Mouse (Mus musculus) heart, embryonic 14.5 days (tissue): ENCODE data around the gene Trappc3. TPM values are rescaled to one million over a fixed set of nuclear protein-coding genes. Genes with fewer than 3 reads are reported as not detected.

Source experiments
- ATAC-seq: fragments of 200-750 bp; cut with Nextera tagmentation; 2 replicates; pipeline ENCODE4 v1.8.0; 2017; ENCODE audit warnings: low read depth, moderate TSS enrichment; ENCODE audit not compliant: insufficient number of reproducible peaks, insufficient read depth, low FRiP score
- H3K27ac ChIP-seq, 2 experiments: fragments of 200-500 bp in 1 of 2; fragments of 300-500 bp in 1 of 2; sonication (generic) in 1 of 2; replicated peaks in 1 of 2; 2 replicates each; pipeline ENCODE4 v1.5.1; 2012 to 2014; ENCODE audit warnings: low read depth in 2 of 2, low read length in 2 of 2, control low read depth in 1 of 2, mild to moderate bottlenecking in 1 of 2, mixed read lengths in 1 of 2; ENCODE audit not compliant: control insufficient read depth in 1 of 2, insufficient read depth in 1 of 2
- H3K27me3 ChIP-seq: fragments of 300-500 bp; sonication (generic); 2 replicates; pipeline ENCODE4 v1.6.1; 2014; ENCODE audit warnings: mild to moderate bottlenecking, low read length, control low read depth; ENCODE audit not compliant: control insufficient read depth, insufficient read depth
- H3K36me3 ChIP-seq: fragments of 300-500 bp; sonication (generic); 2 replicates; pipeline ENCODE4 v1.6.1; 2014; ENCODE audit warnings: mild to moderate bottlenecking, control low read depth, low read length, mixed read lengths; ENCODE audit not compliant: control insufficient read depth, insufficient read depth
- H3K4me1 ChIP-seq, 2 experiments: fragments of 200-500 bp in 1 of 2; fragments of 300-500 bp in 1 of 2; sonication (generic) in 1 of 2; 2 replicates each; pipeline ENCODE4 v1.6.1; 2012 to 2014; ENCODE audit warnings: low read length in 2 of 2, control low read depth in 1 of 2, mixed read lengths in 1 of 2; ENCODE audit not compliant: control insufficient read depth in 2 of 2, insufficient read depth in 2 of 2
- H3K4me2 ChIP-seq: fragments of 300-500 bp; sonication (generic); 2 replicates; pipeline ENCODE4 v1.6.1; 2014; ENCODE audit warnings: mild to moderate bottlenecking, low read length
- H3K4me3 ChIP-seq, 2 experiments: fragments of 200-500 bp in 1 of 2; fragments of 300-500 bp in 1 of 2; sonication (generic) in 1 of 2; 2 replicates each; pipeline ENCODE4 v1.5.1; 2012 to 2014; ENCODE audit warnings: low read length in 2 of 2, mild to moderate bottlenecking in 2 of 2, control low read depth in 1 of 2, low read depth in 1 of 2, moderate library complexity in 1 of 2; ENCODE audit not compliant: control insufficient read depth in 1 of 2, insufficient read depth in 1 of 2
- H3K9ac ChIP-seq: fragments of 300-500 bp; sonication (generic); 2 replicates; pipeline ENCODE4 v1.6.1; 2014; ENCODE audit warnings: mild to moderate bottlenecking, low read length
- H3K9me3 ChIP-seq: fragments of 300-500 bp; sonication (generic); 2 replicates; pipeline ENCODE4 v1.6.1; 2016; ENCODE audit warnings: low read length, control low read depth; ENCODE audit not compliant: control insufficient read depth
- WGBS: fragments of 180-500 bp; shearing (Covaris S2); extraction: QIAGEN DNeasy Blood & Tissue Kit; methylation state at CpG from one replicate; pipeline ENCODE4 v1.1.7; 2014; 5-methylcytosine and 5-hydroxymethylcytosine counted together
- polyA plus RNA-seq: library from polyadenylated mRNA; unstranded; fragments of >200 nt; fragmentation: Nextera tagmentation; extraction: Ambion mirVana; gene quantifications from 2 replicates; pipeline ENCODE4 v1.2.1, GENCODE M21; 2014

Trappc3 gene
- polyA plus RNA-seq, 1 experiment from 2014 or later: 17.8 TPM

DNA sequence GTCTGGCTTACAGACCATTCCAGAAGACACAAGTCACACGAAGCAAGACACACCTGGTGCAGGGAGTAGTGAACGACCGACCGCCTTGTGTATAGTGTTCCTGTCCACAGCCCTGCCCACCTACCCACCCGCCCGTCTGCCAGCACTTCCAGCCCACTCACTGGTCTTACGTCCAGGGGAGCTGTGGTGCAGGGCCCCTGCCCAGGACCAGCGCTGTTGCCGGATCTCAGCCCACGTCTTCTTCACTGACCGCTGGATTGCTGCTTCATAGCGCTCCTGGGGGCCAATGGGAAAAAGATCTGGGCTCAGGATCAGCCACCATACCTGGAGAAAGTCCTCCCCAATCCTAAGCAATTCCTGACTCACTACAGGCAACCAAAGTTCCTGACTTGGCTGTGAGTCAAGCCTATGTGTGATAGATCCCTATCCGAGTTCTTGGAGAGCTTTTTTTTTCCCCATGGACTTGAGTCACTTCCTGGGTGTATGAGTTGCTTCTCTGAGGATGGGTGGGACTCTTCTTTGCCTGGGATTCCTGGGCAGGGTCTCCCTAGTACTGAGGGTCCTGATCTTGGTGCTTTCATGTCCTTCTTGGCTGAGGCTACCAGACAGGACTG, 22.2 kb upstream of the Trappc3 start:
- Histone ChIP-seq H3K9me3 (no peaks in the 10 kb centered on the region), H3K4me1 (peaks cover 28 to 51% of the 10 kb centered on the region in 2 experiments), H3K4me3 (no peak overlapping the region), H3K27ac (no peak overlapping the region), H3K4me2 (no peak overlapping the region), H3K27me3 (no peaks in the 10 kb centered on the region), H3K36me3 (peaks cover 86% of the 10 kb centered on the region), H3K9ac (no peak overlapping the region)
- no peak for ATAC-seq
- WGBS: 82% methylated on average over 13 of the region's 13 CpGs

DNA sequence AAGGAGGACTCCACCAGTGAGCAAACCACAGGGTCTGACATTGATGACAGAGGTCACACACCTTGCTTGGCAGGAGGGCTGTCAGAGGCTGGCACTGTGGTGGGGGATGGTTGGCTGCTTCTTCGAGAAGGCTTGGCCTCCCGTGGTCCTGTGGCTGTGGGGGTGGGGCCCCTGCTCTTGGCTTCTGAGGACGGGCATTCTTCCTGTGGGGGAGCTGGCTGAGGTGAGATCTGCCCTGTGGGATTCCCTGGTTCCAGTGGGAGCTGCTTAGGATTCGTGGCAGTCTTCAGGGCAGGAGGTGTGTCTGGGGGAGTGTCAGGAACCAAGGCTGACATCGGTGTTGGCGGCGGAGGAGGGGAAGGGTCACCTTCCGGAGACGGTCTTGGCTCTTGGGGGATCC, 20.2 kb upstream of the Trappc3 start:
- 0 out of 2 replicates have a peak overlapping the region, but pooled peaks have one; percentile 30 for H3K9ac ChIP-seq
- 24% methylated on average over 9 of the region's 9 CpGs for WGBS

DNA sequence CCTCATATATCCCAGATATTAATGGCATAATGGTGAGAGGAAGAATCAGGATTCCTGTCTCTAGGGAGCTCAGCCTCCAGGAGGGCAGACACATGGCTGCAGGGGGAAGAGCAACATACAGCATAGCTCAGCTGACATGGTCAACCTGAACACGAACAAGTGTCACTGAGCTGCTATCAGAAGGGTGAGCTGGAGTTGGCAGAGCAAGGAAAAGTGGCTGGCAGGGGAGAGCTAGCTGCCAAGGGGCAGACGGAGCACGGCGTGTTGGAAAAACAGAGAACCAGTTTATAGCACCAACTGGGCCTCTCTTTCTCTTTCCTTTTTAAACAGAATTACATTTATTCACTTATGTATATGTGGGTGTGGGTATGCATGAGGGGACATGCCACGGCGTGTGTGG, 19.6 kb upstream of the Trappc3 start:
- WGBS: 67% methylated on average over 6 of the region's 6 CpGs
- Histone ChIP-seq H3K4me1 (peaks cover 19 to 47% of the 10 kb centered on the region in 2 experiments), H3K4me2 (no peak overlapping the region)

More for the DNA sequence above, 20.2 kb upstream of the Trappc3 start:
- Histone ChIP-seq H3K27me3 (no peaks in the 10 kb centered on the region), H3K36me3 (peaks cover 78% of the 10 kb centered on the region), H3K4me1 (peaks cover 23 to 50% of the 10 kb centered on the region in 2 experiments), H3K4me2 (no peak overlapping the region), H3K27ac (peak overlapping the region; percentile 2 to 50; a peak in 2 of 4 replicates), H3K4me3 (no peak overlapping the region), H3K9me3 (no peaks in the 10 kb centered on the region)
- ATAC-seq: no peak

DNA sequence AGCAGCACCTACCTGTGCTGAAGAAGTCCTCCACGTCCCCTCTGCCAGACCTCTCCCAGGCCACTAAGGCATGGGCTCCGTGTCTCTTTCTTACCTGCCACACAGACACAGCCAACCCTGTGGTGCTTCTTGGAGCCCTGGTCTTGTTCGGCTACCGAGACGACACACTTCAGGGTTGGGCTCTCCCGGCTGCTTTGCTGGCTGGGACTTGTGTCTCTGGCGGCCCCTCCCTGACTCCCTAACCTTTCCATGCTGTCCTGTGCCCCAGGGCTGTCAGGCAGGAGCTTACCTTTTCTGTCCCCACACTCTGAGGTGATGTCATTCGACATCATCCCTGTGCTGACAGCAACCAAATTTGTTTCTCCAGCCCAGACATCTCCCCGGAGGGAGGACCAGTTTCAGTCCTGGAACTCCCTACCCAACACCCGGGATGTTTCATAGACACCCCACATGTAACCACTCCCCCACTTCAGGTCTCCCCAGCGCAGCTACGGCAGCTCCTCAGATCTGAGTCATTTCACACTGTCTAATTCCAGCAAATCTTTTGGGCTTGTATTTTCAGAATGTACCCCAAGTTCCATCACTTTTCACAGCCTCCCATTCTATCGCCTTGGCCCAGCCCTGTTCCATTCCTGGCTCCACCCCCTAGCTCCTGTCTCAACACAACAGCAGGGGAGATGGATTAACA, 15.8 kb upstream of the Trappc3 start:
- Histone ChIP-seq H3K9ac (no peak overlapping the region), H3K36me3 (peaks cover 46% of the 10 kb centered on the region), H3K4me3 (no peak overlapping the region), H3K9me3 (no peaks in the 10 kb centered on the region), H3K4me1 (peaks cover 20 to 65% of the 10 kb centered on the region in 2 experiments), H3K27ac (no peak overlapping the region), H3K4me2 (no peak overlapping the region), H3K27me3 (no peaks in the 10 kb centered on the region)
- 56% methylated on average over 13 of the region's 13 CpGs for WGBS
- no peak for ATAC-seq

More for the DNA sequence above, 19.6 kb upstream of the Trappc3 start:
- Histone ChIP-seq H3K27me3 (no peaks in the 10 kb centered on the region), H3K9ac (peak overlapping the region; percentile 30; the same call in 1 of the 2 replicates), H3K36me3 (peaks cover 77% of the 10 kb centered on the region), H3K27ac (peak overlapping the region; percentile 2 to 50; a peak in 2 of 4 replicates), H3K9me3 (no peaks in the 10 kb centered on the region), H3K4me3 (no peak overlapping the region)
- no peak for ATAC-seq

DNA sequence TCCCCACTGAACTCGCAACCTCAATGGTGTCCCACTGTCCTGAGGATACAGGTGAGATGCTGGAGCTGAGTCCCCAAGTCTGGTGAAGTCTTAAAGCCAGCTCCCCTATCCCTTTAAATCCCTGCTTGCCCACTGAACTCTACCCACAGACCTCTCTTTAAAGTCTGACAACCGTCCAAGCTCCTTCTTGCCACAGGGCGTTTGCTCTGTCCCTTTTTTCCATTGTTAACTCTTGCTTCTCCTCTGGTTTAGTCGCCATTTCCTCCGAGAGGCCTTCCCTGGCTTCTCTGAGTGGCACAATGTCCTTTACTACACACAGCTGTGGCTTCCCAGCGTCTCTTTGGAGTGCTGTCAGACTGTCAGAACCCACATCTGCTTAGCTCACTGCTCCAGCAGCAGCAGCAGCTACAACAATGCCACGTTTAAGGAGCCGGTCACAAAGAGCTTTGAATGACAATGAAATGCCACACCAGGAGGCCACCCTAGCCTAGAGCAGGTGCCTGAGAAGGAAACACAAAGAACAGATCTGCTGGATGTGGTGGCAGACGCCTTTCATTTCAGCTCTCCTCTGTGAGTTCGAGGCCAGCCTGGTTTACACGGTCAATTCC, 13.8 kb upstream of the Trappc3 start:
- Histone ChIP-seq H3K36me3 (peaks cover 29% of the 10 kb centered on the region), H3K9me3 (no peaks in the 10 kb centered on the region), H3K4me1 (peaks cover 28 to 71% of the 10 kb centered on the region in 2 experiments), H3K4me2 (no peak overlapping the region), H3K27ac (0 out of 4 replicates have a peak overlapping the region, but pooled peaks of 1 of the 2 experiments have one; percentile 19), H3K27me3 (no peaks in the 10 kb centered on the region), H3K4me3 (no peak overlapping the region), H3K9ac (peak overlapping the region; percentile 48; the same call in 1 of the 2 replicates)
- WGBS: 28% methylated on average over 11 of the region's 11 CpGs
- no peak for ATAC-seq

DNA sequence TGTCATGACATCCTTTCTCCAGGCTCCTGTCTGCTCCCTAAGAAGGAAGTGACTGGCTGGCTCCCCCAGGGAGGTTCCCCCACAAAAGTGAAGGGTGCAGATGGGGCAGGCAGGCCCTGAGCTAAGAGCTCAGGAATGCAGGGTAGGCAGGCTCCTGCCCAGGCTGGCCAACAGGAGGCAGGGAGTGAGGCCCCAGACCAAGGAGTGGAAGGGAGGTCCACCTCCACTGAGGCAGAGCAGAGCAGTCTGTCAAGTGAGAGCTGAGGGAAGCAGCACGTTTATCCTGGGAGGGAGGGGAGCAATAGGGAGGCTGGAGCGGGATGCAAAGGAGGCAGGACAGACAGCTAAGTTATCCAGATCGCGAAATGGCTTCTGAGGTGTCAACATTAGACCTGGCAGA, 11.5 kb upstream of the Trappc3 start:
- Histone ChIP-seq H3K27me3 (no peaks in the 10 kb centered on the region), H3K4me2 (0 out of 2 replicates have a peak overlapping the region, but pooled peaks have one; percentile 50), H3K36me3 (peaks cover 20% of the 10 kb centered on the region), H3K9me3 (no peaks in the 10 kb centered on the region), H3K4me1 (peaks cover 38 to 77% of the 10 kb centered on the region in 2 experiments), H3K27ac (peak overlapping the region in 1 of 2 experiments; percentile 76; a peak in 2 of 4 replicates), H3K9ac (peak overlapping the region; percentile 8; the same call in 1 of the 2 replicates), H3K4me3 (no peak overlapping the region)
- WGBS: 30% methylated on average over 4 of the region's 4 CpGs
- no peak for ATAC-seq

DNA sequence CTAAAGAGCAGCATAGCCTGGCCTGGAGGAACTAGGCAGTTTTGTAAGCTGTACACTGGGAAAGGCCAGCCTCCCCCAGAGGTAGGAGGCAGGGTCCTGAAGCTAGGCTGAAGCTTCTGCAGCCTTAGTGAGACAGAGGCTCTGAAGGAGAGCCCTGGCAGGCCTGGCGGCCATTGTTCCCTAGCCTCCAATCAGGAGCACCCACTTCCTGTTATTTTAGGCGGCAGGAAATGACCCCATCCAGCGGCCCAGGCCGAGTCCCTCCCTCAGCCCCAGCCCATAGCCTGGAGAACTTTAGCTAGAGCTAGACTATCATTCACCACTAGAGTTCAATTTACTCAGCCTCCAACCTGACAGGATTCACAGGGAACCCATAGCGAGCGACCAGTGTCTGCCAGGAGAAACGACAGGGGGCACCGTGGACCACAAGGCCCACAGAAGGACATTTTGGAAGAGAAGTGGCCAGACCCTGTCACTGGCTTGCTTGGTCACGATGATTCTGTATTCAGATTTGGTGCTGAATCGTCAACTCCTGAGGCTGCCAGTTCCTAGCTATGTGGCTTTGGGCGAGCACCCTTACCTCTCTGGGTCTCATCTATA, 10.4 kb upstream of the Trappc3 start:
- WGBS: 55% methylated on average over 11 of the region's 11 CpGs
- H3K9me3 ChIP-seq: no peaks in the 10 kb centered on the region
- H3K9ac ChIP-seq: peak overlapping the region; percentile 52
- peaks cover 14% of the 10 kb centered on the region; the same call in 1 of the 2 replicates for H3K36me3 ChIP-seq
- H3K4me3 ChIP-seq: peak overlapping the region in 1 of 2 experiments; percentile 10; a peak in 1 of 4 replicates
- H3K4me2 ChIP-seq: peak overlapping the region; percentile 50
- H3K4me1 ChIP-seq: peaks cover 38 to 71% of the 10 kb centered on the region in 2 experiments
- H3K27me3 ChIP-seq: no peaks in the 10 kb centered on the region
- ATAC-seq: no peak
- H3K27ac ChIP-seq: peak overlapping the region; percentile 68 to 76
